Mouse (Mus musculus) megakaryocyte-erythroid progenitor cell, adult 5-6 weeks (primary cell): ENCODE results near the gene Cbx8. TPM values are rescaled to one million over a fixed set of nuclear protein-coding genes. Genes with fewer than 3 reads are reported as not detected.
A peak's percentile ranks its signal among the peaks of the same experiment; 100 is the strongest.

Experiments used
- ATAC-seq: replicated peaks from 2 replicates; pipeline ENCODE4 v1.8.0; 2016; ENCODE audit warnings: mild to moderate bottlenecking, inconsistent platforms; ENCODE audit not compliant: severe bottlenecking, poor library complexity, low FRiP score, low TSS enrichment
- total RNA-seq, 2 experiments: library from RNA; stranded (forward) in 1 of 2; stranded (reverse) in 1 of 2; fragments of 200-1000, 215-1000 nt in 1 of 2; fragments of >200 nt in 1 of 2; fragmentation: Nextera tagmentation in 1 of 2; gene quantifications; 2 replicates each; pipeline ENCODE4 v1.2.3; 2014 to 2017

Gene Cbx8
- total RNA-seq (2014; fragmentation: Nextera tagmentation) (1.3 and 2.2 TPM in 2 replicates), total RNA-seq (2017) (0.70 and 1.2 TPM in 2 replicates)

- ATAC-seq: peak; percentile 92
These were observed at the start of gene Cbx8 for GRCm38 (mm10) chr11:119040600-119041324. Gene Cbx8, minus strand, starts transcription at chr11:119040969.

DNA sequence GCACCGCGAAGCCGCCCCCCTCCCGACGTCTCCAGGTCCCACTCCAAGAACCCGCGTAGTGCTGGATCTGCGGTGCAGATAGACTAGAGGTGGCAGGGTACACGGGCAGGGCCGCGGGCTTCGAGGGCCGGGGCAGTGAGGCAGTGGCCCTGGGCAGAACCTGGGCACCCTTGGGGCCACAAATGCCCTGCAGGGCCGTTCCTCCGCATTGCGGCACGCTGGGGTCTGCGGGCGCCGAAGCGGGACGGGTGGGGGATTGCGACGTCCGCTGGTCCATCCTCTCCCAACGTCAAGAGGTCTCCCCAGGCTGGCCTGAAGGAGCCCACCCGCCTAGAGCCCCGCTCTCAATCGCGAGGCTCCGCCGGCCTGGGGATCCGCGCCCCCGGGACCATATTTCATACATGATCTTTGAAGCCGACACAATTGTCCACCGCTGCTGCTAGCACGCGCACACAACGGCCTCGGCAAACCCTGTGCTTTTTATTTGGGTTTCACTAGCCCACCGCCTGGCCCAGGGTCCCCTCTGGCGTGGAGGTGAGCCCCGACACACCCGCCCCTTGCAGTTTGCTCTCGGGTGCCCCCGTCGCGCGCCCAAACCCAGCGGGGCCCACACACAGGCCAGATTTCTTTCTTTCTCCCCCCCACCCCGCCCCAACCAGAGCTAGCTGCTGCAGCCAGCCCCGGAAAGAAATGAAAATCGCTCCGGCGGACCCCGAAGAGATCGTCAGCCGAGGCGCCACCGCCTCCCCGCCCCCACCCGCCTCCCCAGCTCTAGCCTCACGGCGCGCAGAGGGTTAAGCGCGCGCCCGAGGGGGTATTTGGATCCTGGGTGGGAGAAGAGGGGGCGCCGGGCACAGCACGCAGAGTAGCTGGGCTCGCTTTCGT is 49.5 kb upstream of the Cbx8 start:
- no peak for ATAC-seq

DNA sequence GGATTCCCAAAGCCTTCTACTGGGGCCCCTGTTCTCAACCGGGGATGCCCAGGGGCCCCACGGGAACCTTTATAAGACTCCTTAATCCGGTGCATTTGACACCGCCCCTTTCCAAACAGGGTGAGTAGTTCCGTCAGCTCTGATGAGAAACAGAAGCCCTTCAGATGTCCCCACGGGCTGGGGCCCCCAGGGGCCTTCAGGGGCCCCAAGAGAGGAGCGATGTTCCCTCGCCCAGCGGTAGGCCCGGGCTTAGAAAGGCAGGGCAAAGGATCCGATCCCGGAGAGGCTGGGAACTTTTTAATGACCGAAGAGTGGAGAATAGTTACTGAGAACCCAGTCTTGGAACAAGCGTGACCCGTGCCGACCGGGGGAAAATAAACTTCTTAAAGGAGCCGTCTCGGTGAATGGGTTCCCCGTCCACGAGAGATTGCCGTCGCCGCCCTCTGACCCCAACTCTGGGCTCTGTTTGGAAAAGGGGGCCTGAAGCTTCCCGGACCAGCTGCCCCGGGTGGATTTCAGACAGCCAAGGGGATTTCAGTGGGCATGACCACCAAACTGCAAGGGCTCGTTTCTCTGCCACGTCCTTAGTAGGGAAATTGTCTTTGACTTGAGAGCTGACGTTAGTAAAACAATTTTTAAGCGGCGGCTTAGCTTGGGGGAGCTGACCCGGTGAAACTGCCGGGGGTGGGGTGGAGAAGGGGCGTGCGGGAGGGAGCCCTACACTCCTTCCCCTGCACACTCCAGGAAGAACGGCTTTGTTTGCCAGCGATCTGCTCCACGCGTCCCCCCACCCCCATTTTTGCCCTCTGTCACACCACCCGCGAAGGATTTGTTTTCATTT is 48.7 kb upstream of the Cbx8 start:
- ATAC-seq: no peak

DNA sequence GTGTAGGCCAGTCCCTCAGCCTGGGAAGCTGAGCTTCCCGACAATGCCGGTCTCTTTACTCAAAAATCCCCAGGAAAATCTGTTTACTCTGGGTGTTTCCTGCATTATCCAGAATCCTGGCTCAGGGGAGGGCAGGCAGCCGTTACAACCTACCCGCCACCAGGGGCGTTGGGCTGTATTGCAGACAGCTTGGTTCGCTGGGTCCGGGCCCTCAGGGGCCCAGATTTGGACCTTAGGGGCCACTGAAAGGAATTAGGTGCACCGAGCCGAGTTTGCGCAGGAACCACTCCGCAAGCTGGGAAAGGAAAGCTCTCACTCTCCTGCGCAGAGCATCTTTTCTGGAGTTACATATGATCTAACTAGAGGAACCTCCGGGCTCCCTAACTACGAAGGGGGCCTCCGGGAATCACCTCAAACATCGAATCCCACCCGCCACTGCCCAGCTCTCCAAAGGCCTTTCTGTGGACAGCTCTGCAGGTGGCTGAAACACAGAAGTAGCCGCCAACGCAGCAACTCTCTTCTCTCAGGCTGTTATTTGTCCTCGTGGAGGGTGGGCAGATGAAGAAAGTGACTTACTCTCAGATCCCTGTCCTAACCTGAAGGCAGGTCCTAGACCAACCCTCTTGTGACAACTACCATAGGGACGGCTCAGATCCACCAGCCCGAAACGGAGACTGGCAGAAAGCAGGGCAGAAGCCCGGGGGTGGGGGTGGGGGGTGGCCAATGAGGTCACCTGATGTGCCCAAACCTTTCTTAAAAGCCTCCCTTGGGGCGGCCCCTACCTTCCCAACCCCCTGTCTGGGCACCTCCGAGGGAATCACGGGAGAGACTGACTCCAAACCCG is 47.8 kb upstream of the Cbx8 start:
- ATAC-seq: no peak

DNA sequence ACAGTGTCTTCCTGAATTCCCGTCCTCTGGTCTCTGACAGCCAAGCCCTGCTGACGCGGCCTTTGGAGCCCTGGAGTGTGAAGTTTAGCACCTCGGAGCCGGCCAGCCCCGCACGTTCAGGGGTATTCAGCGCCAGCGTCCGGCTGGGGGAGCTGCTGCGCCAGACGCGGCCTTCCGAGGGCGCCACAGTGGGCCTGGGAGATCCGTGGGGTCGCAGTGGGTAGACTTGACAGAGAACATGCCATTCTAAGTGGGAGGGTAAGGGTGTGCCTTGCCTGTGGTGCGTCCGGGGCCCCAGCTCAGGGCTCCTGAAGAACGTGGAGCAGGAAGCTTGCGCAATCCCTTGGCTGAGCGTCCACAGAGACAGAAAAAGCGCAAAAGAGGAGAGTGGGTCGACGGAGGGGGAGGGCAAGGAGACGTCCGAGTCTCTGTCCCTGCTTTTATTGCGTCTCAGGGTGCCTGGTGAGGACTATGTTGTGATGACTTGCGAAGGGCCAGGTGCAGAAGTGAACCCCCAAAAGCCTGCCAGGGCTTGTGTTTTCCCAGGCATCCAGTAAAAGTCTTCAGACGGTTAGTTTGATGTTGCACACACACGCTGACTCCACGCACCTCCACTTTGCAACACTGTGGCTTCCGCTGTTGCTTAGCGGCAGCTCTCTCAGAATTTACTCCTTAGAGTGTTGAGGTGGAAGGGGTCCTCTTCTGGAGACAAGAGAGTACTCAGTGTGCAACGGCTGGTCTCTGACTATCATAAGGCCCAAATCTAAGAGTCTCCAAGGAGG is 46.7 kb upstream of the Cbx8 start:
- ATAC-seq: no peak

DNA sequence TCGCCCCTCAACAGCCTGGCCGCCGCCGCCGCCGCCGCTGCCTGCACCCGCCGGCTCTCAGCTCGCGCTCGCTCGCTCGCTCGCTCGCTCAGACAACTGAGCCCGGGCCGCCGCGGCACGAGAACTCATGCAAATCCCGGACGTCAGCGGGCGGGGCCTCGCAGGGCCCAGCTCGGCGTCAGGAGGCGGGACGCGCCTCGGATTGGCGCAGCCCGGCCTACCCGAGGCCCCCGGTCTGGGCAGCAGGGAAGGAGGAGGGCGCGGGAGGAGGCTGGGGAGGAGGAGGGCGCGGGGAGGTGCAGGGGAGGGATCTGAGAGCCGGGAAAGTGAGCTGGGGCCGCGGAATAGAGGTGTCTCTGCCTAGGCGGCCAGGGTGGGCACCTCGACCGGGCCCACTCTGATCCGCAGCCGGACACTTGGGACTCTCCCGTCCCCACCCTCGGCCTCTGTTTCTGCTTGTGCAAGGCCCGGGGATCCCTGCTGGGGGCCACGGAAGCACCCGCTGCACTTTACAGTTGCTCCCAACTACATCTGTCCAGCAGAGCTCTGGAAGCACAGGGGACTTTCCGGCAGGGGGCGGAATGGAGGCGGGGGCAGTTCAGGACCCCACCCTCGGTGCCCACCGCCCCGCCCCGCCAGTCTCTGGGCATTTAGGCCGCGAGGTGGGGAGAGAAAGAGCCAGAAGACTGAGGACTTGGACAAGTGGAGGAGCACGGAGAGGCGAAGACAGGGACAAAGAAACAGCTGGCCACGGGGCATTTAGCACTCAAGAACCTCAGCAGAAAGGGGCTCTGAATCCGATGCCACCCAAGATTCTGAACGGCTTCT is 45.6 kb upstream of the Cbx8 start, which contains the start of gene Cbx4:
Gene Cbx4 (minus strand): TSS at position 78 of the 828 bp plus-strand sequence.
- ATAC-seq: peak; percentile 80

DNA sequence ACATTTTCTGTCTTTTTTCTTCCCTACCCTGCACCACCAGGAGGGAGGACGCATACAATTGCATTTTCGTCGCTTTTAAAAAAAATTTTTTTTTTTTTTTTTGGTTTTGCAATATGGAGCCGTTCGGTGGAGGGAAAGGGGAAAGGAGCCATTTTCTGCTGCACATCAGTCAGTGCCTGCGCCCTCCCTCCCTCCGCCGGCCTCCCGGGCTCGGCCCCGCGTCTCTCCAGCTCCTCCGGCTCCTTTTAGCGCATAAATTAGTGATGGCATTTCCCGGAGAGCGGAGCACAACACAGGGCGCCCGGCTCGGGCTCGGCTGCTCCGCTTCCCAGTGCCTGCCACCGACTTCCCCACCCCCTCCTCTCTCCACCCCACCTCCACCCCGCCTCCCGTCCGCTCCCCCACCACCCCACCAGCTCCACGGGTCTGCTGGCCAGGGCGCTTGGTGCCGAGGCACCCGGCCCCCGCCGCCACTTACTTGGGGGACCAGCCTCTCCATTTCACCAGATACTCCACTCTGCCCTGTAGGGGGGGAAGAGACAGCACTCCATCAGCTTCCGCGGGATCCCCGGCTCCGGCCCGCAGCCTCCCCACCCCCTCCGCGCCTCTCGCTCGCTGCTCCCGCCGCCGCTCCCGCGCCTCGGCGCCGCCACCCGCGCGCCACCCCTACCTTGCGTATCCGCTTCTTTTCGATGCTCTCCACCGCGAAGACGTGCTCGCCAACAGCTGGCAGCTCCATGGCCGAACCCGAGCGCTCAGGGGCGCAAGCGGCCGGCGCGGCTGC is 44.7 kb upstream of the Cbx8 start:
- no peak for ATAC-seq

GRCm38 (mm10) chr11:119084446-119085278 is 43.9 kb upstream of the Cbx8 start:
- ATAC-seq: no peak

GRCm38 (mm10) chr11:119083724-119084445 is 43.1 kb upstream of the Cbx8 start:
- peak; percentile 52 for ATAC-seq

- no peak for ATAC-seq
These were observed 42.1 kb upstream of the Cbx8 start for GRCm38 (mm10) chr11:119082638-119083599.

GRCm38 (mm10) chr11:119081839-119082637 is 41.3 kb upstream of the Cbx8 start:
- ATAC-seq: no peak

DNA sequence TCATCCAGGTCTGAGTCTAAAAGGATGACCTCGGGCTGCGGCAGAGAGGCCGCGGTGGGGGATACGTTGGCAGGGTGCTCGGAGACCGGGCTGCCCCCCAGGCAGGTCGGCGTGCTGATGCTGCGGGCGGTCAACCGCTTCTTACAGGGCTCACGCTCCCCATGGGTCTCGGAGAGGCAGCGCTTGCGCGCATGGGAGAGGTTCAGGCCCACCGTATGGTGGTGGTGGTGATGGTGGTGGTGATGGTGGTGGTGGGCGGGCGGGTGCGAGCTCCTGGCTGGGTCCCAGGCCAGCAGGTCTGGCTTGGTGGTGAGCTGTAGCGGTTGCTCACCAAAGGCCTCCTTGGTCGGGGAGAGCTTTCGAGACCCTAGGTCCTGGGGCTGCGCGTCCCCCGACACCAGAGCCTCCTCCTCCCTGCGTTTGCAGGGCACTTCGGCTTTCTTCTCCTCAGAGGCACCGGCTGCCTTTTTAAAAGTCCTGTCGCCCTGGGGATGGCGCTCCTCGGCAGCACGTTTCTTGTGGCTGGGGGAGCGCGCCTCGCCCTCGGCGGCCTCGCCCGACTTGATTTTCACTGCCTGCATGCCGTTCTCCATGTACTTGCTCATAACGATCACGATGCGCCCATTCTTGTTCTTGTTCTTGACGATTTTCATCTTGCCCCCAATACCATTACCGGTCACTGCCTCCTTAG is 40.5 kb upstream of the Cbx8 start:
- ATAC-seq: no peak
